Mouse (Mus musculus) C2C12 (cell line): ENCODE results near the gene Fmo4.

Source experiments
- CTCF ChIP-seq: IDR thresholded peaks from one replicate; pipeline ENCODE4 v1.5.1; 2011; ENCODE audit not compliant: control insufficient read depth, insufficient read depth, insufficient read length
- FOSL1 ChIP-seq: IDR thresholded peaks from one replicate; pipeline ENCODE4 v1.8.0; 2011; ENCODE audit warnings: mild to moderate bottlenecking, low read length; ENCODE audit not compliant: poor library complexity, insufficient read depth, severe bottlenecking
- MAX ChIP-seq: IDR thresholded peaks from one replicate; pipeline ENCODE4 v1.6.1; 2011; ENCODE audit warnings: mild to moderate bottlenecking, control low read depth
- MYOD1 ChIP-seq: IDR thresholded peaks from one replicate; pipeline ENCODE4 v1.6.1; 2011; ENCODE audit warnings: low read depth; ENCODE audit not compliant: control insufficient read depth, insufficient read length
- USF1 ChIP-seq: IDR thresholded peaks from one replicate; pipeline ENCODE4 v1.6.1; 2011; ENCODE audit warnings: low read depth, mild to moderate bottlenecking, control low read depth, moderate library complexity

- no peak for TF ChIP-seq CTCF
- no peak for TF ChIP-seq FOSL1
- TF ChIP-seq MAX, result no peak
- TF ChIP-seq USF1, result no peak
- TF ChIP-seq MYOD1, result no peak
Observed at GRCm38 (mm10) chr1:162783669-162784248, 30.0 kb downstream of the Fmo4 start.
